Mouse (Mus musculus) liver, embryonic 16.5 days (tissue): Measurements from ENCODE around the gene Ackr2. TPM values are rescaled to one million over a fixed set of nuclear protein-coding genes. Genes with fewer than 3 reads are reported as not detected.

ENCODE experiments used
- ATAC-seq: fragments of 200-750 bp; cut with Nextera tagmentation; 2 replicates; pipeline ENCODE4 v1.8.0; 2017; ENCODE audit warnings: low read depth, mild to moderate bottlenecking, moderate number of reproducible peaks, moderate library complexity
- H3K27ac ChIP-seq: fragments of 300-500 bp; sonication (generic); 2 replicates; pipeline ENCODE4 v1.5.1; 2014; ENCODE audit warnings: mild to moderate bottlenecking, low read length
- H3K27me3 ChIP-seq: fragments of 300-500 bp; sonication (generic); 2 replicates; pipeline ENCODE4 v1.6.1; 2014; ENCODE audit warnings: low read depth, low read length, mixed read lengths; ENCODE audit not compliant: control insufficient read depth, insufficient read depth
- H3K36me3 ChIP-seq: fragments of 300-500 bp; sonication (generic); 2 replicates; pipeline ENCODE4 v1.6.1; 2014; ENCODE audit warnings: mild to moderate bottlenecking; ENCODE audit not compliant: control insufficient read depth, insufficient read depth
- H3K4me1 ChIP-seq: fragments of 300-500 bp; sonication (generic); 2 replicates; pipeline ENCODE4 v1.6.1; 2014; ENCODE audit warnings: low read depth, low read length, mixed read lengths; ENCODE audit not compliant: control insufficient read depth
- H3K4me2 ChIP-seq: fragments of 300-500 bp; sonication (generic); 2 replicates; pipeline ENCODE4 v1.6.1; 2014; ENCODE audit warnings: low read depth, low read length, mixed read lengths
- H3K4me3 ChIP-seq: fragments of 300-500 bp; sonication (generic); 2 replicates; pipeline ENCODE4 v1.5.1; 2014; ENCODE audit warnings: low read depth, mild to moderate bottlenecking, low read length
- H3K9ac ChIP-seq: fragments of 300-500 bp; sonication (generic); 2 replicates; pipeline ENCODE4 v1.6.1; 2014; ENCODE audit warnings: low read depth, low read length
- H3K9me3 ChIP-seq: fragments of 300-500 bp; sonication (generic); replicated peaks from 2 replicates; pipeline ENCODE4 v1.6.1; 2016; ENCODE audit warnings: low read length; ENCODE audit not compliant: control insufficient read depth
- WGBS: fragments of 180-500 bp; shearing (Covaris S2); extraction: QIAGEN DNeasy Blood & Tissue Kit; methylation state at CpG from one replicate; pipeline ENCODE4 v1.1.7; 2014; ENCODE audit not compliant: insufficient replicate concordance; 5-methylcytosine and 5-hydroxymethylcytosine counted together
- polyA plus RNA-seq: library from polyadenylated mRNA; unstranded; fragments of >200 nt; fragmentation: Nextera tagmentation; extraction: Ambion mirVana; gene quantifications from 2 replicates; pipeline ENCODE4 v1.2.1, GENCODE M21; 2015

Gene Ackr2
- polyA plus RNA-seq, 1 experiment from 2014 or later = 0.72 TPM

GRCm38 (mm10) chr9:121899306-121899705, 1.2 kb downstream of the Ackr2 start:
- Histone ChIP-seq H3K27ac (no peak overlapping the region), H3K4me1 (peaks cover 4% of the 10 kb centered on the region), H3K4me2 (no peak overlapping the region), H3K9ac (no peak overlapping the region), H3K4me3 (no peak overlapping the region), H3K9me3 (no peaks in the 10 kb centered on the region), H3K36me3 (no peaks in the 10 kb centered on the region), H3K27me3 (no peaks in the 10 kb centered on the region)
- no peak for ATAC-seq
- 55% methylated on average over 6 of the region's 6 CpGs for WGBS

- no peaks in the 10 kb centered on the region for H3K27me3 ChIP-seq
- H3K4me3 ChIP-seq = no peak overlapping the region
- no peak overlapping the region for H3K9ac ChIP-seq
- H3K9me3 ChIP-seq = no peaks in the 10 kb centered on the region
- H3K27ac ChIP-seq = no peak overlapping the region
- no peak overlapping the region for H3K4me2 ChIP-seq
- 62% methylated on average over 5 of the region's 5 CpGs for WGBS
- ATAC-seq = no peak
- no peaks in the 10 kb centered on the region for H3K36me3 ChIP-seq
- H3K4me1 ChIP-seq = peaks cover 4% of the 10 kb centered on the region
Observed at GRCm38 (mm10) chr9:121900282-121900855, 2.2 kb downstream of the Ackr2 start.

- H3K4me1 ChIP-seq = peaks cover 4% of the 10 kb centered on the region
- no peak overlapping the region for H3K4me3 ChIP-seq
- peak; percentile 69 for ATAC-seq
- H3K9me3 ChIP-seq = no peaks in the 10 kb centered on the region
- peak overlapping the region; percentile 37 for H3K27ac ChIP-seq
- 40% methylated on average over 5 of the region's 5 CpGs for WGBS
- H3K27me3 ChIP-seq = no peaks in the 10 kb centered on the region
- H3K9ac ChIP-seq = no peak overlapping the region
- no peaks in the 10 kb centered on the region for H3K36me3 ChIP-seq
- no peak overlapping the region for H3K4me2 ChIP-seq
Observed at GRCm38 (mm10) chr9:121901710-121902700, 3.9 kb downstream of the Ackr2 start.

DNA sequence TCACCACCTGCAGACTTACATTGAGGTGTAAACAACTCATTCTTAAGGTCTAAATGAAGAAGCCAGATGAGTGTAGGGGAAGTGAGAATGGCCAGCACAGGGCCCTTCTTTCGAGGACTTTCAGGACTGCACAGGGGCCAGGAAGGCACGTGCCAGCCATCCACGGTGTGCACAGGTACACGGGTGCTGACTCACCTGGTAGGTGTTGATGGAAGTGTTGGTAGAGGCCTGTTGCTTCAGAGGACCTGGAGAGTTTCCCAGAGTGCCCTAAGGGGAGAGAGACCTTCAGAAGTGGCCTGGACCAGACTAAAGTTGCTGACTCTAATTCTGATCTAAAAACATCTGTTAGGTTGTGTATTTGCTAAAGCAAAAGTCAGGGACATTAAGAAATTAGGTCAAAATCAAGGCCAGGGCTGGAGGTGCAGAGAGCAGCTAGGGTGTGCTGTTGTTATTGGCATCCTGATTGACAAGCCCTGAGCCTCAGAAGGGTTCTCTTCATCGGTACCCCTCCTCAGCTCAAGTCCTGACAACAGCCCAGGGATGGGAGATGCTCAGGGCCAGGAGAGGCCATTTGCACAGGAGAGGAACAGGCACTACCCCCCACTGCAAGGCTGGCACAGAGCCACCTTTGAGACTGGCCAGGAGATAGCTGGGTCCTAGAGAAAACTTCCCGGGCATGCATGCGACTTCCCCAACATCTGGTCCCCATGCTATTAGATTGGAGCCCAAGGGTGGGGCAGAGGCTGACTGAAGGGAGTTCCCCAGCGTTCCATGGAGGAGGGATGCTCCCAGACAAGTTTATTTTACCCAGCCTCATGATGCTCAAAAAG, 5.5 kb downstream of the Ackr2 start:
- peak overlapping the region; percentile 25; the same call in 1 of the 2 replicates for H3K27ac ChIP-seq
- WGBS = 64% methylated on average over 8 of the region's 8 CpGs
- H3K27me3 ChIP-seq = no peaks in the 10 kb centered on the region

GRCm38 (mm10) chr9:121904319-121904718, 6.2 kb downstream of the Ackr2 start:
- Histone ChIP-seq H3K4me3 (no peak overlapping the region), H3K4me1 (peaks cover 4% of the 10 kb centered on the region), H3K27me3 (no peaks in the 10 kb centered on the region), H3K36me3 (no peaks in the 10 kb centered on the region), H3K9me3 (no peaks in the 10 kb centered on the region), H3K27ac (peak overlapping the region; percentile 25; the same call in 1 of the 2 replicates), H3K9ac (no peak overlapping the region), H3K4me2 (no peak overlapping the region)
- ATAC-seq = no peak
- WGBS = 43% methylated on average over 4 of the region's 4 CpGs

More for the DNA sequence above, 5.5 kb downstream of the Ackr2 start:
- no peaks in the 10 kb centered on the region for H3K9me3 ChIP-seq
- ATAC-seq = no peak
- peaks cover 4% of the 10 kb centered on the region for H3K4me1 ChIP-seq
- no peak overlapping the region for H3K4me2 ChIP-seq
- no peak overlapping the region for H3K9ac ChIP-seq
- H3K4me3 ChIP-seq = no peak overlapping the region
- H3K36me3 ChIP-seq = no peaks in the 10 kb centered on the region

DNA sequence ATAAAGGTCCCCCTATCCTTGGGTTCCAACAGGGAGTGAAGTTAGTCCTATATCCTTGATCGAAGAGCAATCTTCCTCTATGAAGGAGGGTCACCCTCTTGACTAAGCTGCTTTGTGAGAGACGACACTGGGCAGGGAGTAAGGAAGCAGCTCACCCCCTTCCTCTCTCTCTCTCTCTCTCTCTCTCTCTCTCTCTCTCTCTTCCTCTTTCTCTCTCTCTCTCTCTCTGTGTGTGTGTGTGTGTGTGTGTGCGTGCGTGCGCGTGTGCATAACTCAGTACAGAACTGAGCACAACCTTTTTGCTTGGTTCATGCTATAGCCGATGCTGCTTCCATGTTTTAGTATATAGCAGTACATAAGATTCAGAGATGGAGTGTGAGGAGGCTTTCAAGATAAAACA, 6.8 kb downstream of the Ackr2 start:
- no peak overlapping the region for H3K4me3 ChIP-seq
- WGBS = 73% methylated on average over 7 of the region's 7 CpGs
- no peaks in the 10 kb centered on the region for H3K27me3 ChIP-seq
- no peak overlapping the region for H3K4me2 ChIP-seq
- H3K4me1 ChIP-seq = peaks cover 4% of the 10 kb centered on the region
- no peak overlapping the region for H3K9ac ChIP-seq
- no peak for ATAC-seq
- no peaks in the 10 kb centered on the region for H3K9me3 ChIP-seq
- no peak overlapping the region for H3K27ac ChIP-seq
- no peaks in the 10 kb centered on the region for H3K36me3 ChIP-seq

DNA sequence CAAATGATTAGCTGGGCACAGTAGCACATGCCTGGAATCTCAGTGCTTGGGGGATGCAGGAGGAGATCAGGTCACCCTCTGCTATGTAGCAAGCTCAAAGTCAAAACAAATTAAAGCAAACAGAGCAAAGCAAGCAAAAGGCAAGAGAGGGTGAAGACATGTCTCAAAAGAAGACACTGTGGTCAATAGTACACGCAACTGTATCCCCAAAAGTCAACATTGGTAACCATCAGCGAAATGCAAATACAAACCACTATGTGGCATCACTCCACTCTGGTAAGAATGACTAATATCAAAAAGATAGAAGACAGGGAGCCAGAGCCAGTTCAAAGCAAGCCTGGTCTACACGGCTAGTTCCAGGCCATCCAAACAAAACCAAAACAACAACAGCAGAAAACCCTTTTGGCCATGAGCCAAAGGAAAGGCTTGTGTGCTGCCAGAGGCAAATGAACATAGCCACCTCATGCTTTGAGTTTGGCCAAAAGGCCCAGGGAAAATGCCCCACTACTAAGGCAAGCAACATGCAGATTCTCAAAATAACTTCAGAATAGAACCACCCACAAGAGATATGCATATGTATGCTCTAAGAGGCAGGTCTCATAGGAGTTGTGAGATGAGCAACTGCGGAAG, 7.5 kb downstream of the Ackr2 start:
- no peak overlapping the region for H3K9ac ChIP-seq

GRCm38 (mm10) chr9:121906456-121906855, 8.3 kb downstream of the Ackr2 start:
- Histone ChIP-seq H3K27me3 (no peaks in the 10 kb centered on the region), H3K4me3 (no peak overlapping the region), H3K9me3 (no peaks in the 10 kb centered on the region), H3K27ac (no peak overlapping the region), H3K4me1 (peaks cover 4% of the 10 kb centered on the region), H3K36me3 (no peaks in the 10 kb centered on the region), H3K4me2 (no peak overlapping the region), H3K9ac (no peak overlapping the region)
- 48% methylated on average over 5 of the region's 5 CpGs for WGBS
- ATAC-seq = no peak

More for the DNA sequence above, 7.5 kb downstream of the Ackr2 start:
- 51% methylated on average over 4 of the region's 4 CpGs for WGBS
- Histone ChIP-seq H3K9me3 (no peaks in the 10 kb centered on the region), H3K27me3 (no peaks in the 10 kb centered on the region), H3K4me2 (no peak overlapping the region), H3K4me1 (peaks cover 4% of the 10 kb centered on the region), H3K4me3 (no peak overlapping the region), H3K36me3 (no peaks in the 10 kb centered on the region), H3K27ac (peak overlapping the region; percentile 50)
- ATAC-seq = peak; percentile 43
